In genomic region chr7:111713828-111714600, GRCm38 (mm10) we compare ENCODE assay signal across 13 mouse cellular contexts.
DNase-seq lines count a peak whose midpoint lies in the region; ATAC-seq lines count a peak whose summit lies in the region.
"Had no signal": no experiment of that assay in that cellular context is flagged by ENCODE, and none has a peak within 500 bp of the region (broad histone marks: within the 10 kb centered on the region; RNA-seq: fewer than 3 reads in every experiment).

No protein-coding gene starts in this region.

- H3K4me1 ChIP-seq in heart, embryonic 13.5 days: peaks cover 49% of the 10 kb centered on the region
- no peaks in the 10 kb centered on the region for H3K4me1 ChIP-seq in kidney, embryonic 14.5 days (ENCODE audit: control insufficient read depth, insufficient read depth, low read length)
- H3K4me1 ChIP-seq in lung, embryonic 16.5 days (replicated peaks; ENCODE audit: control insufficient read depth, insufficient read depth, low read length): peaks cover 12% of the 10 kb centered on the region
- H3K4me1 ChIP-seq: midbrain, embryonic 13.5 days had no signal

- no peak overlapping the region for H3K9ac ChIP-seq in heart, embryonic 13.5 days
- no peak overlapping the region for H3K9ac ChIP-seq in kidney, embryonic 14.5 days (ENCODE audit: low read depth, low read length)
- H3K9ac ChIP-seq in lung, embryonic 16.5 days (ENCODE audit: low read length): no peak overlapping the region
- H3K9ac ChIP-seq: liver, embryonic 14.5 days; midbrain, embryonic 13.5 days had no signal

- no peak overlapping the region for H3K4me3 ChIP-seq in heart, embryonic 13.5 days
- H3K4me3 ChIP-seq in kidney, embryonic 14.5 days (ENCODE audit: low read length): no peak overlapping the region
- no peak overlapping the region for H3K4me3 ChIP-seq in lung, embryonic 16.5 days (ENCODE audit: low read length)
- H3K4me3 ChIP-seq: midbrain, embryonic 13.5 days had no signal

- no peak overlapping the region for H3K4me2 ChIP-seq in heart, embryonic 13.5 days
- no peak overlapping the region for H3K4me2 ChIP-seq in kidney, embryonic 14.5 days (replicated peaks; ENCODE audit: low read depth, low read length)
- no peak overlapping the region for H3K4me2 ChIP-seq in lung, embryonic 16.5 days (ENCODE audit: low read depth, low read length)
- H3K4me2 ChIP-seq: midbrain, embryonic 13.5 days had no signal

- no peaks in the 10 kb centered on the region for H3K27me3 ChIP-seq in heart, embryonic 13.5 days (replicated peaks)
- H3K27me3 ChIP-seq in kidney, embryonic 14.5 days (ENCODE audit: control insufficient read depth, insufficient read depth, low read length): no peaks in the 10 kb centered on the region
- no peaks in the 10 kb centered on the region for H3K27me3 ChIP-seq in lung, embryonic 16.5 days (ENCODE audit: control insufficient read depth, insufficient read depth, low read depth, low read length)
- H3K27me3 ChIP-seq: midbrain, embryonic 13.5 days had no signal

- no peaks in the 10 kb centered on the region for H3K9me3 ChIP-seq in heart, embryonic 13.5 days
- H3K9me3 ChIP-seq in kidney, embryonic 14.5 days (ENCODE audit: control insufficient read depth, low read length): no peaks in the 10 kb centered on the region
- H3K9me3 ChIP-seq in lung, embryonic 16.5 days (ENCODE audit: control insufficient read depth, low read length): no peaks in the 10 kb centered on the region
- H3K9me3 ChIP-seq: midbrain, embryonic 13.5 days had no signal

- no peaks in the 10 kb centered on the region for H3K36me3 ChIP-seq in heart, embryonic 13.5 days
- H3K36me3 ChIP-seq in kidney, embryonic 14.5 days (ENCODE audit: control insufficient read depth, insufficient read depth, low read length): no peaks in the 10 kb centered on the region
- no peaks in the 10 kb centered on the region for H3K36me3 ChIP-seq in lung, embryonic 16.5 days (ENCODE audit: control insufficient read depth, insufficient read depth, low read length)
- H3K36me3 ChIP-seq: midbrain, embryonic 13.5 days had no signal

- DNase-seq in kidney, adult 11 months: peak; percentile 49
- DNase-seq in kidney, adult 18-20 months: no peak
- no peak for DNase-seq in embryo, embryonic 11 days
- DNase-seq in neural tube, embryonic 10.5 days (ENCODE audit: extremely low spot score, low spot score): no peak
- DNase-seq in Muller cell, postnatal 12 days (ENCODE audit: inconsistent ontology term): no peak
- DNase-seq: cerebellum, adult 8-10 months had no signal

- 60% methylated on average over 3 of the region's 3 CpGs for WGBS in heart, embryonic 13.5 days
- WGBS in kidney, embryonic 14.5 days: 39% methylated on average over 3 of the region's 3 CpGs
- WGBS in lung, embryonic 16.5 days: 39% methylated on average over 3 of the region's 3 CpGs

- H3K27ac ChIP-seq in heart, embryonic 13.5 days (replicated peaks): peak overlapping the region; percentile 53; the same call in 1 of the 2 replicates
- H3K27ac ChIP-seq in kidney, embryonic 14.5 days (ENCODE audit: low read depth, low read length): peak overlapping the region; percentile 31; the same call in 1 of the 2 replicates
- peak overlapping the region; percentile 53 for H3K27ac ChIP-seq in lung, embryonic 16.5 days (ENCODE audit: low read length)
- H3K27ac ChIP-seq: midbrain, embryonic 13.5 days; stomach, postnatal 0 days had no signal

- no peak for ATAC-seq in heart, embryonic 13.5 days (ENCODE audit: extremely low read depth, insufficient number of reproducible peaks, low FRiP score, low TSS enrichment)
- ATAC-seq in kidney, embryonic 14.5 days (ENCODE audit: low FRiP score, low TSS enrichment): no peak
- peak; percentile 76 for ATAC-seq in lung, embryonic 16.5 days (ENCODE audit: low read depth)
- ATAC-seq: CD4-positive, CD25-positive, alpha-beta regulatory T cell, adult 4 months; midbrain, embryonic 13.5 days had no signal
